Mouse (Mus musculus) brain, embryonic 14.5 days (tissue): ENCODE results near the gene Anxa7.

ENCODE experiments used
- CTCF ChIP-seq: fragments of 200-500 bp; IDR thresholded peaks from 2 replicates; pipeline ENCODE4 v1.5.1; 2012; ENCODE audit warnings: inconsistent platforms, mild to moderate bottlenecking, moderate library complexity, borderline replicate concordance; ENCODE audit not compliant: insufficient read depth, insufficient read length; ENCODE audit errors: extremely low read depth
- POLR2A ChIP-seq: fragments of 200-500 bp; IDR thresholded peaks from 2 replicates; pipeline ENCODE4 v1.6.1; 2012; ENCODE audit warnings: mild to moderate bottlenecking, inconsistent platforms, borderline replicate concordance; ENCODE audit not compliant: poor library complexity, insufficient read depth, insufficient read length, severe bottlenecking; ENCODE audit errors: extremely low read depth

DNA sequence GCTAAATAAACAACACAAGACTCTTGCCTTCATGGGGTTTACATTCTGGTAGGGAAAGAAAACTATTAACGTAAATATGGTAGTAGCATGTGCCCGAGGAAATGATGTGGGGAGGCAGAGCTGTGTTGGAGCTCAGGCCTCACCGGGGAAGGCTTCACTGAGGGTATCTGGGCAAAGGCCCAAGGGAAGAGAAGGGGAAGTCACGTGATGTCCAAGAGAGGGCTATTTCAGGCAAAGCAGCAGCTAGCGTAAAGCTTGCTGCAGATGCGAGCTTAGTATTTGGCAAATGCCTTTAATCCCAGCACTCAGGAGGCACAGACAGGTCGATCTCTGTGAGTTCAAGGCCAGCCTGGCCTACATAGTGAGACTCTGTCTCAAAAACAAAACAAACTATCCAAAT lies 57.7 kb downstream of the Anxa7 start:
- TF ChIP-seq CTCF: no peak
- no peak for TF ChIP-seq POLR2A
